Mouse (Mus musculus): ENCODE measurements around the gene Nhlrc4. TPM values are rescaled to one million over a fixed set of nuclear protein-coding genes. Genes with fewer than 3 reads are reported as not detected.

Nhlrc4 gene
- polyA plus RNA-seq, 1 experiment, result not detected

DNA sequence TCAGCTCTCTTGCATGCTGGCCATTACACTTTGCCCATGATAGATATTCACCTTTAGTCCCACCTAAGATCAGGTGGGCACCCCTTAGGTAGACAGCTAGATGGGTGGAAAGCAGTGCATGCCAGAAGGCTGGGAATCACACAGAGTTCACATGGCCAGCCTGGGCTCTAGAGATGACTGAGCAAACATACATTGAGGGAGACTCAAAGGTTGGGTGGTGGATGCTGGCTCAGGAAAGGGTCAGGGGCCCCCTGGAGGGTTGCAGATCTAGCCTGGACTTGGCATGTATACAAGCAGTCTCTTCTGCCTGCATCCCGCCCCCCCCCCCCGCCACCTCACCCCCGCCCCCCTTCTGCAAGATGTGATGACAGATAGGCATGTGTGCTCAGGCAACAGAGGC lies 5.9 kb upstream of the Nhlrc4 start:
- Histone ChIP-seq H3K4me1 (ENCODE audit: control insufficient read depth, insufficient read depth, low read length) (no peaks in the 10 kb centered on the region), H3K27ac (ENCODE audit: insufficient read depth, low read depth, low read length) (no peak overlapping the region), H3K4me3 (ENCODE audit: insufficient read depth, low read length) (no peak overlapping the region)
- TF ChIP-seq CTCF (IDR thresholded peaks at IDR 0.05; ENCODE audit: low read depth, low read length), result no peak
- TF ChIP-seq POLR2A (IDR thresholded peaks at IDR 0.05; ENCODE audit: borderline replicate concordance, low read depth, low read length), result no peak

DNA sequence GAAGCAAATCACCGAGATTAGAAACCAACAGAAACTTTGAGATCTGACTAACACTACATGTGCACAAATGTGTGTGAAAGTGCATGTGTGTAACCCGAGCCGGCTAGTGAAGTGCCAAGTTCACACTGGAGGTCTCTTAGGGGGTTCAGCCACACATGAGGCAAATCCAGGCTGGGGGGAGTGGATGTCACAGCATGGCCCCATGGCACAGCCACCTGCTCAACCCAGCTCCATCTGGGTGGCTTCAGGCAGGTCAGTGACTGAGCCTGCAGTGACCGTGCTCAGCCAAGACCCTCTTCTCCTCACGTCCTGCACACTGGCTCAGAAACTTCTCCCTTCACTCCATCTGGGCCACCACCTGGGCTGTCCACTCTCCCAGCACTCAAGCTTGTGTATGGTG lies 5.2 kb upstream of the Nhlrc4 start:
- TF ChIP-seq CTCF (IDR thresholded peaks at IDR 0.05; ENCODE audit: low read depth, low read length) (no peak), POLR2A (IDR thresholded peaks at IDR 0.05; ENCODE audit: borderline replicate concordance, low read depth, low read length) (no peak)
- H3K4me1 ChIP-seq (ENCODE audit: control insufficient read depth, insufficient read depth, low read length), result no peaks in the 10 kb centered on the region
- no peak overlapping the region for H3K4me3 ChIP-seq (ENCODE audit: insufficient read depth, low read length)

DNA sequence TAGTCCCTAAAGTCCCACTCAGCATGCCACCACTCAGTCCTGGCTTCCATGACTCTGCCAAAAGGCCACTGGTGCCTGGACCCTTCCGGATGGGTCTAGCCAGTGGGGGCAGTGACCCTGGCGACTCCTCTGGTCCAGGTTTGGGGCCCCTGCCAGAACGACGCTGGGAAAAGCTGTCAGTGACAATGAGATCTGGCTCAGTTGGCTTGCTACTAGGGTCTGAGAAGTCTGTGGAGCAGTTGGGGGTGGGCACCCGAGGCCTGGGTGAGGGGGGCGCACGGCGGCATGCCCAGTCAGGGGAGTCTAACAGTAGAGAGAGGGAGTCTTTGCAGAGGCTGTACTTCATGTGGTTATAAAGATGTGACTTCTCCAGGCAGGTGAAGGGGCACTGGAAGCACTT lies 3.3 kb upstream of the Nhlrc4 start:
- no peak for TF ChIP-seq CTCF (IDR thresholded peaks at IDR 0.05; ENCODE audit: low read depth, low read length)
- peaks cover 4% of the 10 kb centered on the region for H3K4me1 ChIP-seq (ENCODE audit: control insufficient read depth, insufficient read depth, low read length)
- no peak overlapping the region for H3K27ac ChIP-seq (ENCODE audit: insufficient read depth, low read depth, low read length)
- no peak overlapping the region for H3K4me3 ChIP-seq (ENCODE audit: insufficient read depth, low read length)

More for the DNA sequence above, 5.2 kb upstream of the Nhlrc4 start:
- no peak overlapping the region for H3K27ac ChIP-seq (ENCODE audit: insufficient read depth, low read depth, low read length)

DNA sequence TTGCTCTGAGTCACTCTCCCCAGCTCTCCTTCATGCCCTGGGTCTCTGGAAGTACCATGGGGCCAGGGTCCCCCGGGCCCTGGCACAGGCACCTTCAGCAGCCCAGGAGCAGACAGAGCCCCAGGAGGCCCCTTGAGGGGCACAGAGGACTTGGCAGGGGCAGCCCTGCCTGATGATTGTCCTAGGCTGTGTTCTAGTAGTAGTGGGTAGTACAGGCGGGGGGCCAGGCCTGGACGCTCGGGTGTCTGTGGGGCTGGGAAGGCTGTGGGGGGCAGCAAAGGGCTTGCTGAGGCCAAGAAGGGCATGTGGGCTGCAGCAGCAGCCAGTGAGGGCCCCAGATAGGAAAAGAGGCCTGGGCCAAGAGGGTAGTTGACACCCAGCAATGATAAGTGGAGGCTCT lies 2.8 kb upstream of the Nhlrc4 start:
- H3K4me1 ChIP-seq (ENCODE audit: control insufficient read depth, insufficient read depth, low read length), result peaks cover 8% of the 10 kb centered on the region
- H3K4me3 ChIP-seq (ENCODE audit: insufficient read depth, low read length), result no peak overlapping the region
- TF ChIP-seq POLR2A (IDR thresholded peaks at IDR 0.05; ENCODE audit: borderline replicate concordance, low read depth, low read length) (no peak), CTCF (IDR thresholded peaks at IDR 0.05; ENCODE audit: low read depth, low read length) (no peak)
- H3K27ac ChIP-seq (ENCODE audit: insufficient read depth, low read depth, low read length), result no peak overlapping the region

DNA sequence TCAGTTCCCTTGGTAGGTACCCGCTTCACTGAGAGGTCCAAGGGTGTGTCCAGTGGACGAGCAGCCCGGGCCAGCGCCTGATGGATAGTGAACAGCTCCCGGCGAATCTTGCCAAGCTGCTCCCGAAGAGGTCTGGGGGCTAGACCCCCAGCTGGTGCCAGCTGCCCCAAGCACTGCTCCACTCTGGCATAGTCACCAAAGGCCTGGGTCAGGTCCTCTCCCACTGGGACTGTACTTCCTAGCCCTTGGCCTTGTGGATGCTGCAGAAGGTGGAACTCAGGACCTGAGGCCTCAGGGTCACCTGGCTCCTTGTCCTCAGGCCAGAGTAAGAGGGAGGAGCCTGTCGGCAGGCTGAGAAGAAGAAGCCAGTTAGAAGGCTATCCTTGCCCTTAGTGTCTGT lies 2.1 kb upstream of the Nhlrc4 start:
- peaks cover 13% of the 10 kb centered on the region for H3K4me1 ChIP-seq (ENCODE audit: control insufficient read depth, insufficient read depth, low read length)
- no peak for TF ChIP-seq CTCF (IDR thresholded peaks at IDR 0.05; ENCODE audit: low read depth, low read length)
- TF ChIP-seq POLR2A (IDR thresholded peaks at IDR 0.05; ENCODE audit: borderline replicate concordance, low read depth, low read length), result no peak
- no peak overlapping the region for H3K4me3 ChIP-seq (ENCODE audit: insufficient read depth, low read length)
- no peak overlapping the region for H3K27ac ChIP-seq (ENCODE audit: insufficient read depth, low read depth, low read length)

DNA sequence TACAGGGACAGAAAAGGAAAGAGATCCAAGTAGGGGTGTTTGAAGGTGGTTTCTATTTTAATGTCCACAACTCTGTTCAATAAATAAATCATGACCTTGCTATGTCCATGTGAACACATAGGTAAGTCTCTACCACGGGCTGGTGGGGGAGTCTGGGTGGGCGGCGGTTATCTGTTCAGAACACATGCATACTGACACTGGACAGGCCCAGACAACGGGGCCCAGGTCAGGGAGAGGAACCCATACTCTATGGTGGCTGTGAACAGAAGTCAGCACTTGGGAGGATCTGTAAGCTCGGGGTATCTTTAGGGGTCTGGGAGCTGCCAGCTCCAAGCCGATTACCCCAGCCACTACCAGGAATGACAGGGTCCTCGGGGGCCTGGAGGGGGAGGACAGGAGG lies 1.6 kb upstream of the Nhlrc4 start:
- Histone ChIP-seq H3K4me3 (ENCODE audit: insufficient read depth, low read length) (no peak overlapping the region), H3K27ac (ENCODE audit: insufficient read depth, low read depth, low read length) (no peak overlapping the region), H3K4me1 (ENCODE audit: control insufficient read depth, insufficient read depth, low read length) (peaks cover 13% of the 10 kb centered on the region)
- TF ChIP-seq CTCF (IDR thresholded peaks at IDR 0.05; ENCODE audit: low read depth, low read length), result no peak
- TF ChIP-seq POLR2A (IDR thresholded peaks at IDR 0.05; ENCODE audit: borderline replicate concordance, low read depth, low read length), result no peak

DNA sequence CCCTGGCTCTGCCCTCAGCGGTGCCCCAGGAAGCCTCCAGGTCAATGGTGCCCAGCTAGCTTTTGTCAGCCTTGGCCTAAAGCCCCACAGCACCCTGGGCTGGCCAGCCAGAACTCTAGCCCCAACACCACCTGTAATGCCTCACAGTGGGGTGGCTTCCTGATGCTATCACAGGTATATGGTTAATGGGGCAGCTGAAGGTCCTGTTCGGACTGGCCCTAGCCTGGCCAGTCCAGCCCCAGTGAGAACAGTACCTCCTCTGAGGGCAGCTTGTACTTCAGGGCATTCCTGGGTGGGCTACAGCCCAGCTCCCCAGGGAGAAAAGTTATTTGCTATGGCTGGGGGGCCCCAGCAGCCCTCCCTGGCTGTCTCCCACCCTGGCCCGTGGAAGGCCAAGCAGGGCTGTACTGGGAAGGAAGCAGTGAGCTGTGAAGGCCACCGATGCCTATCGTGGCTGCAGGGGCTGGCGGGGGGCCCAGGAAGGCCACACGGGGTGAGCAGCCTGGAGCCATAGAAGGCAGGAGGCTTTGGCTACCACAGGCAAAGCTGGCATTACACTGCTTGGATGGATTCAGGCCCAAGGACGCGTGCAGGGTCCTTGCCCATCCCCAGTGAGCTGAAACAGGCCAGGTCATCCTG lies 875 bp upstream of the Nhlrc4 start:
- no peak for TF ChIP-seq POLR2A (IDR thresholded peaks at IDR 0.05; ENCODE audit: borderline replicate concordance, low read depth, low read length)
- TF ChIP-seq CTCF (IDR thresholded peaks at IDR 0.05; ENCODE audit: low read depth, low read length), result no peak
- H3K4me1 ChIP-seq (ENCODE audit: control insufficient read depth, insufficient read depth, low read length), result peaks cover 17% of the 10 kb centered on the region
- H3K4me3 ChIP-seq (ENCODE audit: insufficient read depth, low read length), result no peak overlapping the region
- no peak overlapping the region for H3K27ac ChIP-seq (ENCODE audit: insufficient read depth, low read depth, low read length)

DNA sequence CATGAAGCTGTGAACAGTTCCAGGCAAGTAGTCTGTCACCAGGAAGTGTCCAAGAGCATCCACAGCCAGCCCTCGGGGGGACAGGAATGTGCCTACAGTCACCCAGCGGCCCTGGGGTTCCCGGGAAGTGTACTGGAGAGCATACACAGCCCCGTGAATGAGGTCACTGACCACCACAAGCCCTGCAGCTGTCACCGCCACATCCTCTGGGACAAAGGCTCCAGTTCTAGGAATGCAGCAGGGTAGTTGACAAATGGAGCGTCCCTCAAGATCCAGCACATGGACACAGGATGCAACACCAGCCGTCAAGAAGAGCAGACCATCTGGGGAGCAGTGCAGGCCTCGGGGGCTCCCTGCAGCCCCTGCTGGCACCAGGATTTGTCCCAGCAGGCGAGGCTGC lies 992 bp downstream of the Nhlrc4 start:
- Histone ChIP-seq H3K27ac (ENCODE audit: insufficient read depth, low read depth, low read length) (no peak overlapping the region), H3K4me1 (ENCODE audit: control insufficient read depth, insufficient read depth, low read length) (peaks cover 21% of the 10 kb centered on the region)
- no peak for TF ChIP-seq POLR2A (IDR thresholded peaks at IDR 0.05; ENCODE audit: borderline replicate concordance, low read depth, low read length)
- no peak for TF ChIP-seq CTCF (IDR thresholded peaks at IDR 0.05; ENCODE audit: low read depth, low read length)

DNA sequence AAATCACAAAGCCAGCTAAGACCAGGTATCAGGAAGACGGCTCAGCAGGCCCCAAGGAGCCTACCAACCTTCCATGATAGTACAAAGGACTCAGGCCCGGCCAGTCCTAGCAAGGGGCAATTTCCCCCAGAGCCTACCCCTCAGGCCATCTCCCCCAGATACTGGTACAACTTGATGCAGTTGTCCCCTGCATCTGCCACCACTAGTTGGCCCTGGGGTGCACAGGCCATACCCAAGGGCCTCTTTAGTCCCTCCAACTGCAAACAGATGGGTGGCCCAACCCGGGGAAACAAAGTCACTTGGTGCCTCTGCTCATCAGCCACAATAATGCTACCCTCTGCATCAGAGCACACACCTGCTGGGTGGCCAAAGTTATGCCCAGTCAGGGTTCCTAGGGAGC lies 1.5 kb downstream of the Nhlrc4 start:
- TF ChIP-seq POLR2A (IDR thresholded peaks at IDR 0.05; ENCODE audit: borderline replicate concordance, low read depth, low read length) (no peak), CTCF (IDR thresholded peaks at IDR 0.05; ENCODE audit: low read depth, low read length) (no peak)
- H3K4me3 ChIP-seq (ENCODE audit: insufficient read depth, low read length), result no peak overlapping the region
- peaks cover 21% of the 10 kb centered on the region for H3K4me1 ChIP-seq (ENCODE audit: control insufficient read depth, insufficient read depth, low read length)
- H3K27ac ChIP-seq (ENCODE audit: insufficient read depth, low read depth, low read length), result no peak overlapping the region

More for the DNA sequence above, 992 bp downstream of the Nhlrc4 start:
- no peak overlapping the region for H3K4me3 ChIP-seq (ENCODE audit: insufficient read depth, low read length)

DNA sequence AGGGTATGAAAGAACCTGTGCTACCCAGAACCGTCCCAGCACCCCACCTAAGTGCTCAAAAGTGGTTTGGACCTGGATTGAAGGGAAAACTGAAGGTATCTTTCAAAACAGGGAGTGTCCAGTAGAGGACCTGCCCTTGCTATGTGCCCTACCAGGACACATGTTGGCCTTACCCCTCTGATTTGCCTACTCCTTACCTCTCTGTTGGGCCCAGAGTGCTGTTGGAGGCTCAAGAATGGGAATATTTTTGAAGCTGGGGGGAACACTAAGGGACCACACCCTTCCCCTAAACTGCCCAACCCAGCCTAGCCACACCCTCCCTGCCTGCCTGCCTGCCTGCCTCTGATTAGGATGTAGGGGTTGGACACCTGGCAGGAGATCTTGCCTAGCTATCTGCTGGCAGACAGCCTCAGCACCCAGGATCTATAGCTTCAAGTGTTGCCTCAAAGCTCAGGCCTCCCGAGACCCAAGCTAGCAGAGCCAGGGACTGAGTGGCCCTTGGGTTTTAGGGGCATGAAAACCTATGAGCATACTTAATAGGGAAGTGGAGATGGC lies 2.1 kb downstream of the Nhlrc4 start:
- peak overlapping the region; percentile 95; the same call in 1 of the 2 replicates for H3K4me3 ChIP-seq (ENCODE audit: insufficient read depth, low read length)
- TF ChIP-seq CTCF (IDR thresholded peaks at IDR 0.05; ENCODE audit: low read depth, low read length), result no peak
- TF ChIP-seq POLR2A (IDR thresholded peaks at IDR 0.05; ENCODE audit: borderline replicate concordance, low read depth, low read length), result no peak
- peaks cover 21% of the 10 kb centered on the region for H3K4me1 ChIP-seq (ENCODE audit: control insufficient read depth, insufficient read depth, low read length)
- no peak overlapping the region for H3K27ac ChIP-seq (ENCODE audit: insufficient read depth, low read depth, low read length)

Data from bone marrow macrophage, adult 2 months (primary cell).